ENCODE assay signal across 13 mouse cellular contexts in genomic region chr7:63509825-63510224, GRCm38 (mm10).
DNase-seq lines count a peak whose midpoint lies in the region; ATAC-seq and TF ChIP-seq lines count a peak whose summit lies in the region.
"Had no signal": no experiment of that assay in that cellular context is flagged by ENCODE, and none has a peak within 500 bp of the region (broad histone marks: within the 10 kb centered on the region; RNA-seq: fewer than 3 reads in every experiment).

No protein-coding gene starts in this region.

- no peaks in the 10 kb centered on the region for H3K36me3 ChIP-seq in hindbrain, embryonic 16.5 days (ENCODE audit: control insufficient read depth, insufficient read depth, low read length)
- H3K36me3 ChIP-seq: embryonic facial prominence, embryonic 12.5 days; heart, embryonic 15.5 days had no signal

- intact Hi-C loops in left cerebral cortex, postnatal 10 days (cut with DNase I): no loop called here
- intact Hi-C loops in left cerebral cortex, adult 2 months (cut with DNase I): loop anchor here (5.0 kb wide), 1 partner anchor 63 kb away; no protein-coding TSS in a partner anchor

- 46% methylated on average over 1 of the region's 1 CpGs for WGBS in hindbrain, embryonic 16.5 days

- no peaks in the 10 kb centered on the region for H3K27me3 ChIP-seq in hindbrain, embryonic 16.5 days (replicated peaks; ENCODE audit: control insufficient read depth, insufficient read depth, low read length)
- H3K27me3 ChIP-seq: embryonic facial prominence, embryonic 12.5 days; heart, embryonic 15.5 days had no signal

- H3K4me1 ChIP-seq in hindbrain, embryonic 16.5 days (ENCODE audit: control insufficient read depth, insufficient read depth, low read depth, low read length): no peaks in the 10 kb centered on the region; the same call in 1 of the 2 replicates
- H3K4me1 ChIP-seq: embryonic facial prominence, embryonic 12.5 days; heart, embryonic 15.5 days had no signal

- peak; percentile 11 to 46 for DNase-seq in left cerebral cortex, postnatal 10 days (ENCODE audit: extremely low spot score in 1 of 2, low spot score in 2 of 2)
- DNase-seq in left cerebral cortex, adult 2 months (ENCODE audit: extremely low spot score in 1 of 2, low spot score in 2 of 2): no peak
- peak; percentile 32 for DNase-seq in ES-CJ7 (ENCODE audit: low read depth, low spot score)
- DNase-seq in embryo, embryonic 10.5 days (ENCODE audit: low spot score): peak; percentile 1
- DNase-seq in urinary bladder, postnatal 4 days (ENCODE audit: low spot score in 2 of 2): no peak
- DNase-seq in layer of hippocampus, adult 9-10 months (ENCODE audit: low spot score): no peak
- DNase-seq: adrenal gland, postnatal 14 days; kidney, adult 2 months; liver, postnatal 0 days; thymus, postnatal 25 days had no signal

- TF ChIP-seq CTCF in left cerebral cortex, adult 2 months (IDR thresholded peaks at IDR 0.05): no peak; the same call in 1 of the 2 replicates

- H3K4me3 ChIP-seq in left cerebral cortex, adult 2 months: no peak overlapping the region
- H3K4me3 ChIP-seq in hindbrain, embryonic 16.5 days (ENCODE audit: low read length): no peak overlapping the region
- H3K4me3 ChIP-seq: embryonic facial prominence, embryonic 12.5 days; heart, embryonic 15.5 days had no signal

- no peak overlapping the region for H3K27ac ChIP-seq in left cerebral cortex, adult 2 months
- H3K27ac ChIP-seq in hindbrain, embryonic 16.5 days (ENCODE audit: low read depth, low read length): no peak overlapping the region
- H3K27ac ChIP-seq: embryonic facial prominence, embryonic 12.5 days; heart, embryonic 15.5 days had no signal

- H3K4me2 ChIP-seq in hindbrain, embryonic 16.5 days (ENCODE audit: low read length): no peak overlapping the region
- H3K4me2 ChIP-seq: embryonic facial prominence, embryonic 12.5 days; heart, embryonic 15.5 days had no signal

- peak; percentile 76 for ATAC-seq in hindbrain, embryonic 16.5 days
- ATAC-seq: liver, postnatal 0 days had no signal

- H3K9ac ChIP-seq in hindbrain, embryonic 16.5 days (ENCODE audit: low read depth, low read length): no peak overlapping the region
- H3K9ac ChIP-seq: embryonic facial prominence, embryonic 12.5 days; heart, embryonic 15.5 days; liver, postnatal 0 days had no signal

- H3K9me3 ChIP-seq in hindbrain, embryonic 16.5 days (ENCODE audit: control insufficient read depth, low read length): no peaks in the 10 kb centered on the region
- H3K9me3 ChIP-seq: embryonic facial prominence, embryonic 12.5 days; heart, embryonic 15.5 days had no signal

Comparison
In these comparisons a context has a peak if more than half of its experiments do, and no peak if none do; other contexts are left out.
1. DNase-seq: peak in left cerebral cortex, postnatal 10 days (2 of 2), ES-CJ7 (single experiment) and embryo, embryonic 10.5 days (single experiment); none in left cerebral cortex, adult 2 months (0 of 2), urinary bladder, postnatal 4 days (0 of 2) and layer of hippocampus, adult 9-10 months (single experiment).